Mouse (Mus musculus) frontal cortex, postnatal 10 days (tissue): Measurements from ENCODE around the gene Foxp1.
A peak's percentile ranks its signal among the peaks of the same experiment; 100 is the strongest.

ENCODE experiments used
- DNase-seq, 2 experiments: peaks; one replicate each; pipeline ENCODE4 v3.0.0; 2022; ENCODE audit warnings: low spot score in 2 of 2, mixed read lengths in 1 of 2

The Foxp1 gene

GRCm38 (mm10) chr6:99522359-99523108 is at the start of gene Foxp1:
Foxp1 (minus strand) TSS chr6:99522721.
- peak; percentile 54 to 68 for DNase-seq

GRCm38 (mm10) chr6:99572071-99572470 is 49.5 kb upstream of the Foxp1 start:
- no peak for DNase-seq

GRCm38 (mm10) chr6:99566921-99567320 is 44.4 kb upstream of the Foxp1 start:
- DNase-seq: peak in 1 of 2 experiments; percentile 38

DNA sequence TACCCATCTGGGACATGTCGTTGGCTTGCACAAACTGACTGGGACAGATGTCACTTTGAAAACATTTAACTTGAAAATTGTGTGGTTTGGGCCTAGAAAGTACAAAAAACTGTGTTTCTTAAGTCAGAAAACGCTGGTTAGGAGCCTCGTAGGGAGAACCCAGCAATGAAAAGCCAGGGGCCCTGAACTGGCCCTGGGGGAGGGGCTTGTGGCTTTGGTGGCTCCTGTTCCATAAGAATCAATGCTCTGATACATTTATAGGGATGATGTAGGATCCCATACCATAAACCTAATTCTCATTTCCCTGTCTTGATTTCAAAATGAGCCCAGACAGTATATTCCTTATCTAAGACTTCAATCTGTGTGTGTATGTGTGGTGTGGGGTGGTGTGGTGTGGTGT is 42.2 kb upstream of the Foxp1 start:
- DNase-seq: no peak

- no peak for DNase-seq
Measured at GRCm38 (mm10) chr6:99556950-99557349, 34.4 kb upstream of the Foxp1 start.

GRCm38 (mm10) chr6:99552816-99553215 is 30.3 kb upstream of the Foxp1 start:
- no peak for DNase-seq

GRCm38 (mm10) chr6:99546416-99546815 is 23.9 kb upstream of the Foxp1 start:
- no peak for DNase-seq

GRCm38 (mm10) chr6:99545437-99545836 is 22.9 kb upstream of the Foxp1 start:
- DNase-seq: no peak

- no peak for DNase-seq
Measured at GRCm38 (mm10) chr6:99541105-99541504, 18.6 kb upstream of the Foxp1 start.

DNA sequence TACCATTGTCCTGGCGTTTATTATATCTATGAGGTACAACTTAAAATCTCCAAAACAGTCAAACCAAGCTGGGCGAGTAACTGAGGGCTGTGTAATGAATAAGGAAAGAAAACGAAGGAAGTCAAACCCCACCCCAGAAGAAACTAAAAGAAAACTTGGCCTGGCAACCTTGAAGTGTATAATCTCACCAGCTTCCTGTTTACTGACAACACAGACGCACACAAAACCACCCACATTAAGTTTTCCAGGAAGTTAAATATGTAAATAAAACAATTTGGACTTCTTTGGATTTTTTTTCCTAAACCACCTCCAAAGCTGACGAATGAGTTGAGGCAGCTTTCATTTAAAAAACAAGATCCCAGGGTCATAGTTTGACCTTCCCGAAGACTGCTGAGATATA is 18.1 kb upstream of the Foxp1 start:
- no peak for DNase-seq

DNA sequence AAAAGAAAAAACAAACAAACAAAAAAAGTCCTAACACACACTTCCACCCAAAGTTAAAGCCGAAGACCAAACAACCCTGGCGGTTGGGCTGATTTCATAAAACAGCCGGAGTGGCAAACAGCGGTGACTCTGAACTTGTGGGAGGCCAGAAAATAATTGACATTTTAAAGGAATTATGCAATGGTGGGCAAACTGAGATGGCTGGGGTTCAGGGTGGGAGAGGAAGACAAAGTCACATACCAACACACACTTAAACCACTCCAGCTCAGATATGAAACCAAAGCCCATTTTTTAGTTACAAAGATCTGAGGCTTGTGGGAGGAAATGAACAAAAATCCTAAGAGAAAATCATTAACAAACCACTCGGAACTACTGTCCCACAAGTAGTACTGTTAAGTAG is 17.6 kb upstream of the Foxp1 start:
- DNase-seq: no peak

- no peak for DNase-seq
Measured at GRCm38 (mm10) chr6:99538194-99538941, 15.8 kb upstream of the Foxp1 start.

GRCm38 (mm10) chr6:99534211-99534745 is 11.8 kb upstream of the Foxp1 start:
- DNase-seq: no peak

DNA sequence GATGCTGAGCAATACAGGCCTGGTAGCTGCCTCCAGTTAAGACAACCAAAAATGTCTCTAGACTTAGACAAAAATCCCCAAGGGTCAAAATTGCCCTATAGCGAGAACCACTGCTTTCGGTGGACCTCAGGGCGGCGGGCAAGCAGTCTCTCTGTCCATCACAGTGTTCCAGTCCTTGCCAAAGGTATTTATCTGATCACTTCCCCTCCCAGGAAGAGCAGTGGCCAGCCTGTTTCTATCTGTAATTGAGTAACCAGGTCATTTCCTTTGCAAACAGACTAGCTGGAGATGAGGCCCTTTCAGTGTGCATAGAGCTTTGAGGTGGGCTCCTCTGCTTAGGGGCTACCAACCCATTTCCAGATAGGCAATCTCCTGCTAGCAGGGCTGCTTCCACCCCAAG is 9.9 kb upstream of the Foxp1 start:
- no peak for DNase-seq

GRCm38 (mm10) chr6:99528972-99529371 is 6.5 kb upstream of the Foxp1 start:
- DNase-seq: no peak

DNA sequence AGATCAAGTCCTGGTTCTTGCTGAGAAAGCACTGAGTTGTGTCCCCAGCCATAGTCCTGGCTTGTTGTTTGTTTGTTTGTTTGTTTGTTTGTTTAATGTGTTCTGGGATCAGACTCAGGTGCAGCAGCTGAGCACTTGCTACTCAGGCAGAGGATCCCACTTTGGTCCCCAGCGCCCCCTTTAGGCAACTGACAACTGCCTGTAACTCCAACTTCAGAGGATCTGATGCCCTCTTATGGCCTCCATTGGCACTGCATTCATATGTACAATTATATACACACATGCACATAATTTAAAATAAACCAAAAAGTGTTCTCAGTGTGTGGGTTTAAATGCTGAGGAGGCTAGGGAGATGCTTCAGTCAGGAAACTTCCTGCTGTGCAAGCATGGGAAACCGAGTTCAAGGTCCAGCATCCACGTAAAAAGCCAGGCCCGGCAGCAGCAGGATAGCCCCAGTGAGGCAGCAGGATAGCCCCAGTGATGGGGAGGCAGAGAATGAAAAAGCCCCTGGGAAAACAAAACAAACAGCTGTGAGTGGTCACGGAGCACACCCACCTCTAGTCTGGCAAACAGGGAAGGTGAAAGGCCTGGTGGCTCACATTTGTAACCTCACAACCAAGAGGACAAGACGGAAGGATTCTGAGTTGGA is 5.1 kb upstream of the Foxp1 start:
- no peak for DNase-seq

DNA sequence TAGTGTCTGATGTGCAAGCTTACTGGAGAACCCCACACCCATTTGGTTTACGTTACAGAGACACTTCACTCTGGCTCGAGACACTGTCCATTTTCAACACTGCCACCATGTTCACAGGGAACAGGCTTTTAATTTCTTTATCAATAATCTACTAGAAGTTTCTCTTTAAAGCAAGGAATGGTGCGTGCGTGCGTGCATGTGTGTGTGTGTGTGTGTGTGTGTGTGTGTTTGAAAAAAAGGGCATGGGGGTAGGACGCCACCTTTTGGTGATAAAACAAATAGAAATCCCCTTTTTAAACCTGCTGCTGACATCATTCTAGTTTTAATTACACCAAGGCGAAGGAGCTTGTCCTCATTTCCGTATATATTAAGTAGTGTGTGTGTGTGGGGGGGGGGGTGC is 2.8 kb upstream of the Foxp1 start:
- DNase-seq: no peak

GRCm38 (mm10) chr6:99523679-99524370 is 1.3 kb upstream of the Foxp1 start:
- no peak for DNase-seq

DNA sequence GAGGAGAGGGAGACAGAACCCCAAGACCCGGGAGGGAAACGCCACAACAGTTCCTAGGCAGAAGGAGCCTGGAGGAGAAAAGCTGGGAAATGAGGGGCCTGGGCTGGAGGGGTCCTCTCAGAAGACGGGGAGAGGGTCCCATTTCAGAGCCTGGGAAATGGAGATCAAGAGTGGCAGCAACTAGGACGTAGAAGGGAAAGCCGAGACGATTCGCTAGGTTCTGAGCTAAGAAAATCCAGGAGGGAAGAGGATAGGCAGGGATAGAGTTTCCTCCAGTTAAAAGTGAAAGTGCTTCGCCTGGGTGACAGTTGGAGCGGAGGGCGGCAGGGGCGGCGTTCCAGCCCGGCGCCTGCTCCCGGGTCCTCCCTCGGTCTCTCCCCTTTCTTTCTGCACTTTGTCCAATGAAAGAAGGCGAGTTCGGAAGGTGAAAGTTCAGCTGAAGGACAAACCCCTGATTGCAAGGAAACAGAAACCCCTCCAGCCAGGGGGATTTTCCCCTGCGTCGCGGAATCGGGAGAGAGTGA is 650 bp upstream of the Foxp1 start:
- peak; percentile 62 to 69 for DNase-seq

DNA sequence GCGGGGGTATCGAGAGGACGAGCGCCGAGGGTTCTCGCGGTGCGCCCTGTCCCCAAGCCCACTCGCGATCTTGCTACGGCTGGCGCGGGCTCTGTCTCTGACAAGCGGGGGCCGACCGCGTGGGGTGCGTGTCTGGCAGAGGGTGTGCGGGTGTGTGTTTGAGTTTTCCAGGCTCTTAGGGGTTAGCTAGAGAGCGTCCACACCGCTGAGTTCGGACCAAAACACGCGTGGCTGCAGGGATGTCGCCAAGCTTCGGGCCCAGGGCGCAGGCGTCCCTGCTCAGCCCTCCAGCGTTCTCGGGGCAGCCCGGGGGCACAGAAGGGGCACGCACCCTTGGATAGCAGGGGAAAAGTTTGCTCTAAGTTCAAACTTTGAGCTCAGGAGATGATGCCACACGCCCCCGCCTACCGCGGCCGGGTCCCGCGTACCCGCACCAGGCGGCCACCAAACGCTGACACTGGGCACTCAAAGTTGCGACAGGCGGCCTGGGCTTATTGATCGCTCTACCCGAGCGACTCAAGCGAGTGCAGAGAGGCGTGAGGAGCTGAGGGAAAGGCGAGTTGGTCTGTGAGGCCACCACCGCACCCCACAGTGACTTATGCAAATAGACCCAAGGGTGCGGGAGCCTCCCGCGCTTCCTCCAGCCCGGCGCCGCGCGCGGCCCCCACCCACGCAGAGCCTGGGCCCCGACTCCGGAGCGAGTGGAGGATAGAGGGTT is 721 bp downstream of the Foxp1 start:
- peak; percentile 27 to 45 for DNase-seq
